Mouse (Mus musculus) cerebellum, postnatal 10 days (tissue): ENCODE results near the gene Hprt.

Source experiments
- DNase-seq, 2 experiments: peaks; one replicate each; pipeline ENCODE4 v3.0.0; 2021; ENCODE audit warnings: mixed read lengths in 2 of 2

Hprt gene

DNA sequence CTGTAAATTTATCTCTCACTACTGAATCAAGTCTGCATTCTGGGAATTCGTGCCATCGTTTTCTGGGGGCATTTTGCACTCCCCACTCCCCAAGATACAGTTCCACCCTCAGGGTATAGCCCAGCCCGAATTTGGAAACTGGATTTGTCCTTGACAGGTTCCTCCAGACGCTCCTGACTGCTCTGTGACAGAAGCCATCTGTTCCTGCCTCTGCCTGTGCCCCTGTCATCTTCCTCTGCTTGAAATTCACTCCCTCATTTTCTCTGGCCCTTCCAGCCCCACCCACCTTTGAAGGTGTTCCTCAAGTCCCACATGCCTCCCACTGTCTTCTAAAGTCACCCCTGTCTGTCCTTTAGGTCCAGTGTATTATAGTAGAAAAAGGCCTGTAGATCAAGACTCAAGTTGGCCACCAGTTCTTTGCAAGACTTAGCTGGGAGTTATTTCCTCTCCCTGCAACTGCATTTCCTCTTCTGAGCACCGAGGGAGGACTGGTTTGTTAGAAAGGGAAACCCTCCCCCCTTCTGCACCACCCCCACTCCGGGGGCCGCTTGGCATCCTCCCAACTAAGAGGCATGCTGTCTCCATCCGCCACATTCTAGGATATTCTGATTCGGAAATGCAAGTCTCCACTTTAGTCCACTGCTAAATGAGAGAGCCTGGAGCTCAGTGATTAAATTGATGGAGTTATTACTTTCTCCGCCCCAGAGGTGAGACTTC is 57.4 kb downstream of the Hprt start:
- DNase-seq = peak; percentile 20 to 29

DNA sequence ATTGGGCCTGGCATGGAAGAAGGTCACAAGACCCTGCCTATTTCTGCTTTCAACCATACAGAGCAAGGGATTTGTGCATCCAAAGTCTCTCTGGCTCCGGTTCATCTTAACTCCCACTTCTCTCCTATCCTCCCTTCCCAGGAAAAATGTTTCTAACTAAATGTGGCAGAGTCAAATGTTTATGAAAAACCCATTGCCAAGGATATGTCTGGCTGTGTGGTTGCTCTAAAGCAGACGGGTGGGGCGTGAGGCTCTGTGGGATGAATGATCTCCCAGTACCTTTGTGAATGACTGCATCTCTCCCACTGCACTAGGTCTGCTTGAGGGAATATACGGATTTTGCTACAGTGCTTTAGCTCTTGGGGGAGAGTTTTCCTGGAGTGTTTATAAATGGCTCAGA is 58.1 kb downstream of the Hprt start:
- DNase-seq = no peak

DNA sequence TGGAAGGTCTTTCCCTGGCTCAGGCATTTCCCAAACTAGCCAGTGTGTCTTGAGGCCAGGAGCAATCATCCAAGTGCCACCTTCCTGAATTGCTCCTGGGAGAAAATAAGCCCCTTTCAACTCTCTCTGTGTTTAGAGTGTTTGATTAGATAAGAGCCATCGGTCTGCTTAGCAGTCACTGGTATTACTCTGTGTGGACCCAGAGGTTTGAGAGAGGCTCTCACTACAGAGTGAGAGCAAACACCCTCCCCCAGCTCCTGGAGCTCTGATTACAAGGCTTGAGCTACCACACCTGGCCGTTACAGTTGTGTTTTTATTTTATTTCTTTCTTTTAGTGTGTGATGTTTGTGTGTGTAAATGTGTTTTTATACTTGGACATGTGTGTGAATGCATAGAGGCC is 59.0 kb downstream of the Hprt start:
- DNase-seq = no peak

DNA sequence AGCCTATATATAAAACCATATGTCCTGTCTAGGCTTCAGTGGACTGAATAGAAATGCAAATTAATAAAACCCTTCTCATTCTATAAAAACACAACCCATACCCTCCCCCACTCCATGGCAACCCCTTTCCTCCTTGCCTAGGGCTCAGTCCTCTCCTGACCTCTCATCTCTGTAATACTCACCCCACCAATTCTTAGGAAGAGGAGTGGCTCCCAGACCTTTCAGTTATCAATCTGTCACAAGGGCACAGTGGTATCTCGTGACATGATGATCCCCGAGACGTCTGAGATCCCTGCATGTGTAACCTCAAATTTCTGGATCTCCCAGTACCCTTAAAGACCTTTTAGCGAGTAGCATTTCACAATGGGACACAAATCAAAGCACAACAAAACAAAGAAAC is 61.3 kb downstream of the Hprt start:
- no peak for DNase-seq

DNA sequence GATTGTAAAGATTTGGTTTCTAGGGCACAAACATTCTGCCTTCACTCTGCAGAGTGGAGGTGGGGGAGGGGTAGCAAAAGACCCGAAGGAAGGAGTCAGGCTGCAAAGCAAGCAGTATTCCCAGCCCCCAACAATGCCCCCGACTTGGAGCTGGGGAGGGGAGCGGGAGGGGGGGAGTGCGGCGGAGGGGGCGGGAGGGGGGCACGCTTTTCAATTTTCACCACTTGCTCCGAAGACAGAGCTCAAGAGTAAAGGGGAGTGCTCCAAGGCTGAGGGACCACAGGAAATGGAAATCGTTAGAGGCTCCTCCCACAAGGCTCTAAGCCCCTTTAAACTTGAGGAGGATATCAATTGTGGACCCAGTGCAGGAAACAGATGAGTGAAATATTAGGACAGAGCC is 62.4 kb downstream of the Hprt start:
- no peak for DNase-seq

DNA sequence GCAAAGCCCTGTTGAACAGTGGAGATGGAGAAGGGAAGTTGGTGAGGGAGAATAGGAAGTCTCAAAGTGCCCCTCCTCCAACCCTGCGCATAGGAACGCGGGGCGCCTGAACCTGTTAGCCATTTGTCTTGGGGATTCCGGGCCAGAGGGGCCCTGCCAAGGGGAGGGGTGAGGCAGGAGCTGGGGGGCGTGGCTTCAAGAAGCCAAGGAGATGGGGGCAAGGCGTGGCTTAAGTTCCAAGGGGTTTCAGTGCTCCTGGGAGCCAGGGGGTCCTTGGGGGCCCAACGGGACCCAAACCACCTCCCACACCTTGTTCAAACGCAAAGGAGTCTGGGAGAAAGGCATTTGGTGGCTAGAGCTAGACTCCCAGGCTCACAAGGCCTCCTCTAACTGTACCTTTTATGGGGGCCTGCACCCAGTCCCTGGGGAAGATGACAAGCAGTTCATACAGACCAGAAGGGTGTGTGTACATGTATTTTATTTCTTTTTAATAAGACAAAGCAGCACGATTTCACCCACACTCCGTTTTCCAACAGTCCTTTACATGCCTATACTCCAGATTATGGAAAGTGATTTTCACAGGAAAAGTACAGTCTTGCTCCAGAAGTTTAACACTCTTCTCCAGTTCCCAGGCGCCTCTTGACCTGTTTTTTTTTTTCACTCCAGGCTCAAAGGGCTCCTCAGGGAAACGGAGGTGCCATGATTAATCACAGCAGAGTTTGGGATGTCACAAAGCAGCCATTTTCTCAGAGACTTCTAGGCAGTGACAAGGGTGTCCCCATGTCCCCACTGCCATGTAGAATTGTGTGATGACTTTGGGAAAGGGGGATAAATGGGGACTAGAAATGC is 64.9 kb downstream of the Hprt start:
- peak in 1 of 2 experiments; percentile 30 for DNase-seq

DNA sequence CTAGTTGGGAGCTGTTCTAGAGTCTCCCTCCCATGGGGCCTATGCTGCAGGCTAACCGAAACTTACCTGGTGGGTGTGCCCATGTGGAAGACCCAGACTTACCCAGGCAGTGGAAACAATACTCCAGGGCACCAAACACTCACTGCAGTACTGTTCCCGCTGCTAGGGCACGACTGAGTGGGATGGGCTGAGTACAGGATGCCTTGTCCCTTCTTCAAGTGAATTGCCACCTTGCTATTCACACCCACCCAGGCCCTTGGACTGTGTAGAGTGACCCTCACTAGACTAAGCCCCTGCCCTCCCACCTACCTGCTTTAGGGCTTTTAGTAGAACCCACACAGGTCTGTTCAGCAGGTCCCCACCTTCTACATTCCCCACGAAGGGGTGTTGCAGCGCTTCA is 65.9 kb downstream of the Hprt start:
- DNase-seq = no peak

DNA sequence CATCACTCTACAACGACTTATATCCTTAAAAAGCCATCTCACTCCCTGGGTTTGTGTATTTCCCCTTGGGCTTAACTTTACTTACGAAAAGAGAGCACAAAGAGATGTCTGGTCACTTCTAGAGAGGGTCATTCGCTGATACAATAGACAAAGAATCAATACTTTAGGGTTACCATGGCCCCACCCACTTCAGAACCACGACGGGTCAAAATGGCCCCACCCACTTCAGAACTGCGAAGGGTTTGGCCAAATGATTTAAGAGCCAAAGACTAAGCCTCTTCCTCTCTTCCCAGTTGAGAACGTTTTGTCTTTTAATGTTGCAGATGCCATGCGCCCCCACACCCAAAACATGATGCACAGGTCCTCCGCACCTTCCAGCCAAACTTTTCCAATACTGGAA is 67.8 kb downstream of the Hprt start:
- DNase-seq = no peak

DNA sequence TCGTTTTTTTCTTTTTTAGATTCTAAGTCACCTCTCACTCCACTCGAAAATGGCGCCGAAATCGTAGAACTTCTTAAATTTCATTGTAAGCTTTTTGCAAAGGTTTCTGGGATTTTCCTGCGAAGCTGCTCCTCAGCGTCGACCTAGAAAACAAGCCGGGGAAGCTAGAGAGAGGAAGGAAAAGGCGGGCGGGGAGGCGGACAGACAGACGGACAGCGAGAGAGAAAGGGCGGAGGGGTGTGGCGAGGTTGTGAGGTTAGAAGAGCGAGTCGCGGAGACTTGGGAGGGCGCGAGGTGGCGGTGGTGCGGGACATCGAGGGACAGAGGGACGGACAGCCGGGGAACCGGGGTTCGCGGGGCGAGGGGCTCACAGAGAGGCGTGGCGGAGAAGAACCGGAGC is 68.7 kb downstream of the Hprt start:
- peak in 1 of 2 experiments; percentile 43 for DNase-seq

DNA sequence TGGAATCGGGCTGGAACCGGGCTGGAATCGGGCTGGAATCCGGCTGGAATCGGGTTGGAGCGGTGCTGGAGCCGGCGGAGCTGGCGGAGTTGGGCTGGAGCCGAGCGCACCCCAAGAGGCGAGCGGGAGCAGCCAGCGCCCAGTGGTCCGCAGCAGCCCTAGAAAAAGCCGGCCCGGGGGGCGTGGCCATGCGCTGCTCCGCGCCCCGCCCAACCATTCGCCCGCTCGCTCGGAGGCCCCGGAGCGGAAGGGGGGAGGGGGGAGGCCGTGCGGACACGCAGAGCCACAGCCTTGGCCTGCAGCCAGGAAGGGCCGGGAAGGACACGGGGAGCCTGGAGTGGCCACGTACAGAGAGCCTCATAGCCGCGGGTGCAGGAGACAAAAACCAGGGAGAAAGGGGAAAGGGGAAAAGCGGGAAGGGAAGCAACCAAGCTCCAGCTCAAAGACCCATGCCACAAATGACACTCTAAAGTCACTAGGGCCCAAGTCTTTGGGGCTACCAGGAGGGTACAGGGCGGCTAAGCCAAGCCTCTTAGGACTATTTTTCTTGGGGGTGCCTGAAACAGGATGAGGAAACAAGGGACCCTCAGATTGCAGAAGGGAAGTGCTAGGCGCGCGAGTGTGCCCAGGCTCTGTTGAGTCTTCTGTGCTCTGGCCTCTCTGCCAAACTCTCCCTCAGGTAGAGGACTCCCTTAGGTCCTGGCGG is 69.3 kb downstream of the Hprt start:
- DNase-seq = peak; percentile 75 to 86

DNA sequence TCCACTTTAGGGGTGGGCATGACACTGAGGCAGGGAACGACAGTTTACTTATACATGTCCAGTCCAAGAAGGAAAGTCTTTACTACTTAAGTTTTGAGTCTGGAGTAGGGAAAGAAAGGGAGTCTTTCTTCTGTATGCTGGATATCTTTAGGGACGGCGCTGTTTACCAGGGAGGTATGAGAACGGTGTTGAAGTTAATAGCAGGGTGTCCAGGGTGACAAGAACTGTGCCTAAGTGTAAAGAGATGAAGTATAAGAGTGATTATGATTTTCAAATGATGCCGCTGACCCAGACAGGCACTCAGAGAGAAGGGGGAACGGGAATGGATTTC is 69.8 kb downstream of the Hprt start:
- no peak for DNase-seq

DNA sequence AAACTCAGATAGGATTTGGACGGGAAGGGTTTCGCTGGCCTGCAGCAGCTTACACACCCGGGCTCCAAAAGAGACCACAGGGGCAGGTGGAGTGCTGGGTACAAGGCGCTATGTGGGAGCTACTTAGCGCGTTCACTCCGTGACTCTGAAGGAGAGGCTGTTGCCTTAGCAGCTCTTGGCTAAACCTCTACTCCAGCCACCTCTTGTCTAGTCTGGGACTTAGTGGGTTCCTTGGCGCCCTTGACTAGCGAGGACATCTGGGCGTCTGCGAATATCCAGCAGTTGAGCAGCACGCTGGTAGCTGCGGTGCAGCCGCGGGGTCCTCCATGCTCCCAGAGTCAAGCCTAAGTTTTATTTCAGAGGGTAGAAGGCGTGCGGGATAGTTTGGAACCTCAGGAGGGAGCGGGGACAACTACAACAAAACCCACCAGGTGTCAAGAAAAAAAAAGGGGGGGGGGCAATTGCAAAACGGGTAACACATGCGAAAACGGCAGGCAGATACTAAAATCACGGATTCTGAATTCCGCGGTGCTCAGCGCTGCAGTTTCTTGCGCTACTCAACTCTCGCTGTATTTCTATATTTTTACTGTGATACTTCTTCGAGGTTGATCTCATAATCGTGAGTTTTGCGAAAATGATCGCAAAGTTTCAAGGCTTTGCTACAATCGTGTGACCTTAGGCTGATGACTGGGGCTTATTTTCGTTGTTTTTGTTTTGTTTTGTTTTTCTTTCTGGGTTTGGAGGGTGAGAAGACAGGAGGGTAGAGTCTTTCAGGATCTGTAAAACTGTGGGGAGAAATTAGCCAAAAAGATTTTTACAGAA is 70.7 kb downstream of the Hprt start:
- peak in 1 of 2 experiments; percentile 20 for DNase-seq

DNA sequence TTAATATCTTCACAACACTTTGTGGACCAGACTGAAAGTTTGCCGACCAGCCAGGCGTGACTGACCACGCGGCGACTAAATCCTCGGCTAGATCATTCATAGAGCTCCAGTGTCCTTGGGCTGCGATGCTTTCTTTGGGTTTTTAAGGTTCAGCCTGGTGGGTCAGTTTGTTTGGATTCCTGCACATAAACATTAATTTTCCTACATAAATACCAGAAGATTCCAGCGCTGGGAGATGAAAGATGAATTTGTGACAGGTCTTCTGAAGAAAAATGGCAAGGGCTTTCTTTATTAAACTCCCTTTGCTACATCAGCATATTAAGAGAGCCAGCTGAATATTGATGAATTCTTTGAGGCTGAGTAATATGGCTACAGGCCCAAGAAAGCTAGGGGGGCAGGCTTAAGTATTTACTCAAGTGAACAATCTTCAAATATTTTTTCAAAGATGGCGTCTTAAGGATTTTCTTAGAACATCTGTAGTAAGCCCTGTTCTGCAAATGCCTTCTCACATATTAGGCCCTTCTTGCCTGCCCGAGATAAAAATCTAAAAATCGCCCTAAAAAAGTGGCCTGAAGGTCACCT is 71.6 kb downstream of the Hprt start:
- DNase-seq = no peak

DNA sequence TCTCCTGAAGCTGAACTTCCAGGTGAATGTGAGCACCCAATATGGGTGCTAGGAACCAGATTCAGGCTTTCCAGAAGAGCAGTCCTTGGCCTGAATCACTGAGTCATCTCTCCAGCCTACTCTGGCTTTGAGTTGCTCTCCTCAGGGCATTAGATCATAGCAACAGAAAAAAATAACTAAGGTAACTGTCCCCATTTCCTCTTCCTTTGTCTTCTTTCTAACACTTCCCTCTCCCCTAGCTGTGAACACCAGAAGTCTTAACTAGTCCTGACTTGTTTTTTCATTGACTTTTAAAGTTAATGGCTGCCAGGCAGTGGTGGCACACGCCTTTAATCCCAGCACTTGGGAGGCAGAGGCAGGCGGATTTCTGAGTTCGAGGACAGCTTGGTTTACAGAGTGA is 76.5 kb downstream of the Hprt start:
- no peak for DNase-seq
